Comparison of ENCODE assay signal across 26 mouse cellular contexts in genomic region chr9:110775269-110776022, GRCm38 (mm10). TPM values are rescaled to one million over a fixed set of nuclear protein-coding genes. Genes with fewer than 3 reads are reported as not detected.
DNase-seq lines count a peak whose midpoint lies in the region; ATAC-seq and TF ChIP-seq lines count a peak whose summit lies in the region.
"Had no signal": no experiment of that assay in that cellular context is flagged by ENCODE, and none has a peak within 500 bp of the region (broad histone marks: within the 10 kb centered on the region; RNA-seq: fewer than 3 reads in every experiment).

No protein-coding gene starts in this region.

- no peak overlapping the region for H3K4me3 ChIP-seq in kidney, embryonic 14.5 days (ENCODE audit: low read length)
- no peak overlapping the region for H3K4me3 ChIP-seq in kidney, adult 2 months (ENCODE audit: insufficient read depth, low read depth, low read length)
- H3K4me3 ChIP-seq in limb, embryonic 12.5 days (replicated peaks), result no peak overlapping the region
- no peak overlapping the region for H3K4me3 ChIP-seq in forebrain, postnatal 0 days (ENCODE audit: low read depth, low read length)
- H3K4me3 ChIP-seq: embryonic facial prominence, embryonic 12.5 days; forebrain, embryonic 10.5 days; hindbrain, embryonic 12.5 days; liver, embryonic 13.5 days; midbrain, embryonic 15.5 days had no signal

- peak overlapping the region; percentile 62; the same call in 1 of the 2 replicates for H3K27ac ChIP-seq in kidney, embryonic 14.5 days (ENCODE audit: low read depth, low read length)
- no peak overlapping the region for H3K27ac ChIP-seq in kidney, adult 2 months (ENCODE audit: insufficient read depth, low read depth, low read length)
- no peak overlapping the region for H3K27ac ChIP-seq in limb, embryonic 12.5 days
- H3K27ac ChIP-seq in forebrain, postnatal 0 days (ENCODE audit: low read depth, low read length), result no peak overlapping the region
- H3K27ac ChIP-seq: embryonic facial prominence, embryonic 12.5 days; forebrain, embryonic 10.5 days; hindbrain, embryonic 12.5 days; liver, embryonic 13.5 days; midbrain, embryonic 15.5 days had no signal

- ATAC-seq in kidney, embryonic 14.5 days (ENCODE audit: low FRiP score, low TSS enrichment), result no peak
- ATAC-seq in limb, embryonic 12.5 days (ENCODE audit: insufficient number of reproducible peaks, insufficient read depth, low FRiP score, low TSS enrichment, low read depth), result no peak
- ATAC-seq in forebrain, postnatal 0 days, result no peak
- ATAC-seq: midbrain, embryonic 15.5 days had no signal

- no peaks in the 10 kb centered on the region for H3K27me3 ChIP-seq in kidney, embryonic 14.5 days (ENCODE audit: control insufficient read depth, insufficient read depth, low read length)
- no peaks in the 10 kb centered on the region for H3K27me3 ChIP-seq in kidney, adult 2 months (replicated peaks; ENCODE audit: control insufficient read depth, insufficient read depth, low read length)
- H3K27me3 ChIP-seq in limb, embryonic 12.5 days, result peaks cover 18% of the 10 kb centered on the region
- no peaks in the 10 kb centered on the region; the same call in 1 of the 2 replicates for H3K27me3 ChIP-seq in forebrain, postnatal 0 days (ENCODE audit: insufficient read depth, low read length)
- H3K27me3 ChIP-seq: midbrain, embryonic 15.5 days had no signal

- no peak for TF ChIP-seq CTCF in kidney, adult 2 months (conservative IDR thresholded peaks at IDR 0.05; ENCODE audit: insufficient read depth, insufficient read length, low read depth, low read length)
- TF ChIP-seq CTCF in forebrain, postnatal 0 days (IDR thresholded peaks at IDR 0.05; ENCODE audit: low read depth), result no peak

- H3K36me3 ChIP-seq in kidney, embryonic 14.5 days (ENCODE audit: control insufficient read depth, insufficient read depth, low read length), result no peaks in the 10 kb centered on the region
- no peaks in the 10 kb centered on the region for H3K36me3 ChIP-seq in kidney, adult 2 months (ENCODE audit: control insufficient read depth, insufficient read depth, low read length)
- no peaks in the 10 kb centered on the region for H3K36me3 ChIP-seq in limb, embryonic 12.5 days
- no peaks in the 10 kb centered on the region for H3K36me3 ChIP-seq in forebrain, postnatal 0 days (ENCODE audit: insufficient read depth)
- H3K36me3 ChIP-seq: embryonic facial prominence, embryonic 12.5 days; forebrain, embryonic 10.5 days; hindbrain, embryonic 12.5 days; liver, embryonic 13.5 days; midbrain, embryonic 15.5 days had no signal

- no peaks in the 10 kb centered on the region for H3K9me3 ChIP-seq in kidney, embryonic 14.5 days (ENCODE audit: control insufficient read depth, low read length)
- H3K9me3 ChIP-seq in limb, embryonic 12.5 days, result no peaks in the 10 kb centered on the region
- no peaks in the 10 kb centered on the region for H3K9me3 ChIP-seq in forebrain, postnatal 0 days (ENCODE audit: low read length)
- H3K9me3 ChIP-seq: embryonic facial prominence, embryonic 12.5 days; forebrain, embryonic 10.5 days; hindbrain, embryonic 12.5 days; liver, embryonic 13.5 days; midbrain, embryonic 15.5 days had no signal

- no peak overlapping the region for H3K9ac ChIP-seq in kidney, embryonic 14.5 days (ENCODE audit: low read depth, low read length)
- H3K9ac ChIP-seq in limb, embryonic 12.5 days (replicated peaks), result 0 out of 2 replicates have a peak overlapping the region, but pooled peaks have one; percentile 31
- H3K9ac ChIP-seq in forebrain, postnatal 0 days, result no peak overlapping the region
- H3K9ac ChIP-seq: embryonic facial prominence, embryonic 12.5 days; hindbrain, embryonic 12.5 days; liver, embryonic 13.5 days; midbrain, embryonic 15.5 days had no signal

- no peak for TF ChIP-seq POLR2A in kidney, adult 2 months (IDR thresholded peaks at IDR 0.05; ENCODE audit: low read depth, low read length)

- 0 out of 2 replicates have a peak, but pooled peaks cover under 1% of the 10 kb centered on the region for H3K4me1 ChIP-seq in kidney, embryonic 14.5 days (ENCODE audit: control insufficient read depth, insufficient read depth, low read length)
- H3K4me1 ChIP-seq in kidney, adult 2 months (ENCODE audit: control insufficient read depth, insufficient read depth, low read length), result no peaks in the 10 kb centered on the region
- peaks cover 15% of the 10 kb centered on the region for H3K4me1 ChIP-seq in limb, embryonic 12.5 days (replicated peaks)
- H3K4me1 ChIP-seq in forebrain, postnatal 0 days (ENCODE audit: insufficient read depth), result no peaks in the 10 kb centered on the region

- DNase-seq in kidney, adult 2 months, result no peak
- DNase-seq in lung, postnatal 10 days, result peak; percentile 47
- no peak for DNase-seq in lung, postnatal 25 days (ENCODE audit: low spot score)
- no peak for DNase-seq in spleen, postnatal 10 days (ENCODE audit: low spot score in 2 of 2)
- no peak for DNase-seq in forebrain, postnatal 0 days
- DNase-seq: cerebellum, adult 8-10 months; liver, embryonic 13.5 days; retina, postnatal 1 day; right cerebral cortex, postnatal 4 days had no signal

- H3K4me2 ChIP-seq in kidney, embryonic 14.5 days (replicated peaks; ENCODE audit: low read depth, low read length), result no peak overlapping the region
- H3K4me2 ChIP-seq in limb, embryonic 12.5 days, result no peak overlapping the region
- H3K4me2 ChIP-seq in forebrain, postnatal 0 days (ENCODE audit: low read depth), result no peak overlapping the region
- H3K4me2 ChIP-seq: embryonic facial prominence, embryonic 12.5 days; hindbrain, embryonic 12.5 days; liver, embryonic 13.5 days; midbrain, embryonic 15.5 days had no signal

- WGBS in kidney, embryonic 14.5 days, result 79% methylated on average over 10 of the region's 10 CpGs
- WGBS in kidney, adult 2 months, result 81% methylated on average over 10 of the region's 10 CpGs
- 77% methylated on average over 10 of the region's 10 CpGs for WGBS in limb, embryonic 12.5 days
- 80% methylated on average over 10 of the region's 10 CpGs for WGBS in forebrain, postnatal 0 days

RNA-seq across cellular contexts. Expression of gene Prss42, which starts 22.5 kb away (rescaled TPM):
- not detected in 2 replicates for polyA plus RNA-seq in kidney, embryonic 14.5 days (2014; fragmentation: Nextera tagmentation; extraction: Ambion mirVana)
- polyA plus RNA-seq in kidney, adult 2 months (2012; rRNA removed), result not detected in 2 replicates
- not detected in 2 replicates for polyA plus RNA-seq in limb, embryonic 12.5 days (2016; fragmentation: Nextera tagmentation; extraction: Ambion mirVana)
- not detected in 2 replicates for total RNA-seq in forebrain, postnatal 0 days (2014; rRNA removed)
- not detected in 2 replicates for polyA plus RNA-seq in forebrain, postnatal 0 days (2015; fragmentation: Nextera tagmentation; extraction: Ambion mirVana)
- total RNA-seq: adrenal gland, postnatal 4 days; common myeloid progenitor, adult 5-6 weeks; gastrocnemius, postnatal 10 days; heart, adult 8-10 months; layer of hippocampus, postnatal 25 days; left cerebral cortex, postnatal 36 days; megakaryocyte progenitor cell, adult 5-6 weeks; neutrophil, adult 5-6 weeks had no signal
- polyA plus RNA-seq: embryonic facial prominence, embryonic 12.5 days; forebrain, embryonic 10.5 days; frontal cortex, adult 2 months; hindbrain, embryonic 12.5 days; intestine, embryonic 14.5 days; liver, embryonic 13.5 days; midbrain, embryonic 15.5 days; thymus, postnatal 0 days had no signal

RNA-seq across cellular contexts. Expression of gene Pth1r, which starts 28.5 kb away (rescaled TPM):
- 27.3 and 40.9 TPM in 2 replicates for polyA plus RNA-seq in kidney, embryonic 14.5 days (2014; fragmentation: Nextera tagmentation; extraction: Ambion mirVana)
- polyA plus RNA-seq in kidney, adult 2 months (2012; rRNA removed), result 740 and 847 TPM in 2 replicates
- 76.6 and 81.8 TPM in 2 replicates for polyA plus RNA-seq in limb, embryonic 12.5 days (2016; fragmentation: Nextera tagmentation; extraction: Ambion mirVana)
- total RNA-seq in forebrain, postnatal 0 days (2014; rRNA removed), result 11.4 and 14.2 TPM in 2 replicates
- 7.8 and 8.7 TPM in 2 replicates for polyA plus RNA-seq in forebrain, postnatal 0 days (2015; fragmentation: Nextera tagmentation; extraction: Ambion mirVana)
- total RNA-seq: neutrophil, adult 5-6 weeks had no signal

RNA-seq across cellular contexts. Expression of gene Myl3, which starts 33.8 kb away (rescaled TPM):
- polyA plus RNA-seq in kidney, embryonic 14.5 days (2014; fragmentation: Nextera tagmentation; extraction: Ambion mirVana), result 0.96 and 1.4 TPM in 2 replicates
- polyA plus RNA-seq in kidney, adult 2 months (2012; rRNA removed), result 1.6 and 11.5 TPM in 2 replicates
- 1.6 and 2.6 TPM in 2 replicates for polyA plus RNA-seq in limb, embryonic 12.5 days (2016; fragmentation: Nextera tagmentation; extraction: Ambion mirVana)
- 0.69 and 0.76 TPM in 2 replicates for total RNA-seq in forebrain, postnatal 0 days (2014; rRNA removed)
- 0.99 and 1.1 TPM in 2 replicates for polyA plus RNA-seq in forebrain, postnatal 0 days (2015; fragmentation: Nextera tagmentation; extraction: Ambion mirVana)
- total RNA-seq: common myeloid progenitor, adult 5-6 weeks; megakaryocyte progenitor cell, adult 5-6 weeks; neutrophil, adult 5-6 weeks had no signal

RNA-seq across cellular contexts. Expression of gene Prss44, which starts 38.3 kb away (rescaled TPM):
- not detected in 2 replicates for polyA plus RNA-seq in kidney, embryonic 14.5 days (2014; fragmentation: Nextera tagmentation; extraction: Ambion mirVana)
- polyA plus RNA-seq in kidney, adult 2 months (2012; rRNA removed), result not detected in 2 replicates
- polyA plus RNA-seq in limb, embryonic 12.5 days (2016; fragmentation: Nextera tagmentation; extraction: Ambion mirVana), result not detected in 2 replicates
- not detected in 2 replicates for total RNA-seq in forebrain, postnatal 0 days (2014; rRNA removed)
- polyA plus RNA-seq in forebrain, postnatal 0 days (2015; fragmentation: Nextera tagmentation; extraction: Ambion mirVana), result not detected in 2 replicates
- total RNA-seq: adrenal gland, postnatal 4 days; common myeloid progenitor, adult 5-6 weeks; gastrocnemius, postnatal 10 days; heart, adult 8-10 months; layer of hippocampus, postnatal 25 days; left cerebral cortex, postnatal 36 days; megakaryocyte progenitor cell, adult 5-6 weeks; neutrophil, adult 5-6 weeks had no signal
- polyA plus RNA-seq: embryonic facial prominence, embryonic 12.5 days; forebrain, embryonic 10.5 days; frontal cortex, adult 2 months; hindbrain, embryonic 12.5 days; intestine, embryonic 14.5 days; liver, embryonic 13.5 days; midbrain, embryonic 15.5 days had no signal

RNA-seq across cellular contexts. Expression of gene Prss43, which starts 51.0 kb away (rescaled TPM):
- not detected in 2 replicates for polyA plus RNA-seq in kidney, embryonic 14.5 days (2014; fragmentation: Nextera tagmentation; extraction: Ambion mirVana)
- polyA plus RNA-seq in kidney, adult 2 months (2012; rRNA removed), result not detected in 2 replicates
- not detected in 2 replicates for polyA plus RNA-seq in limb, embryonic 12.5 days (2016; fragmentation: Nextera tagmentation; extraction: Ambion mirVana)
- total RNA-seq in forebrain, postnatal 0 days (2014; rRNA removed), result not detected in 2 replicates
- polyA plus RNA-seq in forebrain, postnatal 0 days (2015; fragmentation: Nextera tagmentation; extraction: Ambion mirVana), result 0.10 TPM in 1 of 2 replicates, not detected in the other
- total RNA-seq: adrenal gland, postnatal 4 days; common myeloid progenitor, adult 5-6 weeks; gastrocnemius, postnatal 10 days; heart, adult 8-10 months; megakaryocyte progenitor cell, adult 5-6 weeks; neutrophil, adult 5-6 weeks had no signal
- polyA plus RNA-seq: embryonic facial prominence, embryonic 12.5 days; forebrain, embryonic 10.5 days; hindbrain, embryonic 12.5 days; intestine, embryonic 14.5 days; liver, embryonic 13.5 days; midbrain, embryonic 15.5 days; thymus, postnatal 0 days had no signal
